29 mouse cellular contexts compared by ENCODE assay signal in the genomic region with DNA sequence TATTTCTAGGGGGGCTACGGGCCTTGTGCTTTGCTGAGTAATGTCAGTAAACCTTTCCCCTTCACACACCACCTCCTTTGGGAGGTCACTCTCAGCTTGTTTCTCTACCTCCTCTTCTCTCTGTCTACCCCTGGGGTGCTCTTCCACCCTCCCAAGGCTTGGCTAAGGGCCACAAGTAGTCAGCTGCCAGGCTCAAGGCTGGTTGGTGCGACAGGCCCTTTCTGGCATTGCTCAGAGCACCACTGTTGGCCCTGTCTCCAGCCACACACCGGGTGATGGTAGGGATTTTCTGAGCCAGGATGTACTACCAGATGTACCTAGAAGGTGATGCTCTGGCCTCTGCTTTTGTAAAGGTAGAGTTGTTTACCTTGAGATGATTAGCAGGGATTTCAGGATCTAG. TPM values are rescaled to one million over a fixed set of nuclear protein-coding genes. Genes with fewer than 3 reads are reported as not detected.
DNase-seq lines count a peak whose midpoint lies in the region; ATAC-seq lines count a peak whose summit lies in the region.
"Had no signal": no experiment of that assay in that cellular context is flagged by ENCODE, and none has a peak within 500 bp of the region (broad histone marks: within the 10 kb centered on the region; RNA-seq: fewer than 3 reads in every experiment).

No protein-coding gene starts in this region.

- H3K27ac ChIP-seq in embryonic facial prominence, embryonic 12.5 days, result no peak overlapping the region
- H3K27ac ChIP-seq in embryonic facial prominence, embryonic 10.5 days (replicated peaks), result no peak overlapping the region
- H3K27ac ChIP-seq in hindbrain, embryonic 10.5 days, result no peak overlapping the region
- H3K27ac ChIP-seq: forebrain, embryonic 15.5 days; hindbrain, postnatal 0 days; limb, embryonic 15.5 days; liver, embryonic 14.5 days; midbrain, embryonic 13.5 days had no signal

- WGBS in embryonic facial prominence, embryonic 12.5 days, result 74% methylated on average over 3 of the region's 3 CpGs
- 89% methylated on average over 3 of the region's 3 CpGs for WGBS in embryonic facial prominence, embryonic 10.5 days
- WGBS in hindbrain, embryonic 10.5 days, result 89% methylated on average over 3 of the region's 3 CpGs

- H3K27me3 ChIP-seq in embryonic facial prominence, embryonic 12.5 days, result no peaks in the 10 kb centered on the region
- H3K27me3 ChIP-seq in embryonic facial prominence, embryonic 10.5 days (replicated peaks; ENCODE audit: low read depth, poor library complexity, severe bottlenecking), result no peaks in the 10 kb centered on the region
- no peaks in the 10 kb centered on the region for H3K27me3 ChIP-seq in hindbrain, embryonic 10.5 days (ENCODE audit: insufficient read depth, poor library complexity, severe bottlenecking)
- H3K27me3 ChIP-seq: forebrain, embryonic 15.5 days; limb, embryonic 15.5 days; midbrain, embryonic 13.5 days had no signal

- intact Hi-C loops in left cerebral cortex, postnatal 4 days (cut with DNase I), result no loop called here
- intact Hi-C loops in left cerebral cortex, postnatal 14 days (cut with DNase I), result no loop called here

- no peaks in the 10 kb centered on the region for H3K36me3 ChIP-seq in embryonic facial prominence, embryonic 12.5 days
- no peaks in the 10 kb centered on the region for H3K36me3 ChIP-seq in embryonic facial prominence, embryonic 10.5 days (replicated peaks)
- no peaks in the 10 kb centered on the region; the same call in 1 of the 2 replicates for H3K36me3 ChIP-seq in hindbrain, embryonic 10.5 days
- H3K36me3 ChIP-seq: forebrain, embryonic 15.5 days; limb, embryonic 15.5 days; midbrain, embryonic 13.5 days had no signal

- no peaks in the 10 kb centered on the region for H3K9me3 ChIP-seq in embryonic facial prominence, embryonic 12.5 days
- no peaks in the 10 kb centered on the region for H3K9me3 ChIP-seq in embryonic facial prominence, embryonic 10.5 days
- H3K9me3 ChIP-seq in hindbrain, embryonic 10.5 days, result no peaks in the 10 kb centered on the region
- H3K9me3 ChIP-seq: forebrain, embryonic 15.5 days; limb, embryonic 15.5 days; midbrain, embryonic 13.5 days had no signal

- 0 out of 2 replicates have a peak, but pooled peaks have one; percentile 28 for ATAC-seq in embryonic facial prominence, embryonic 12.5 days (ENCODE audit: insufficient number of reproducible peaks, insufficient read depth, low FRiP score, low TSS enrichment)
- ATAC-seq: forebrain, embryonic 15.5 days; hindbrain, postnatal 0 days; midbrain, embryonic 13.5 days had no signal

- no peak overlapping the region for H3K4me2 ChIP-seq in embryonic facial prominence, embryonic 12.5 days (replicated peaks)
- H3K4me2 ChIP-seq: forebrain, embryonic 15.5 days; heart, embryonic 11.5 days; limb, embryonic 15.5 days; lung, embryonic 14.5 days; midbrain, embryonic 13.5 days had no signal

- peak; percentile 27 for DNase-seq in adrenal gland, postnatal 10 days
- DNase-seq in adrenal gland, adult 18-20 months (ENCODE audit: low spot score in 2 of 2), result no peak
- DNase-seq in embryonic facial prominence, embryonic 10.5 days (ENCODE audit: low spot score), result no peak
- DNase-seq in left cerebral cortex, postnatal 4 days, result peak; percentile 42
- no peak for DNase-seq in left cerebral cortex, postnatal 14 days (ENCODE audit: low spot score in 2 of 2)
- DNase-seq in cerebellum, adult 8-10 months, result peak; percentile 15
- no peak for DNase-seq in hindbrain, embryonic 10.5 days (ENCODE audit: low spot score)
- DNase-seq: embryo, embryonic 11 days; gastrocnemius, postnatal 10 days; lung, embryonic 14.5 days; lung, postnatal 36 days; retina, postnatal 1 day; right cerebral cortex, postnatal 25 days; spleen, adult 18-20 months; thymus, adult 18-20 months; thymus, postnatal 36 days had no signal

- no peak overlapping the region for H3K4me3 ChIP-seq in embryonic facial prominence, embryonic 12.5 days
- H3K4me3 ChIP-seq in embryonic facial prominence, embryonic 10.5 days, result no peak overlapping the region
- H3K4me3 ChIP-seq in hindbrain, embryonic 10.5 days, result no peak overlapping the region
- H3K4me3 ChIP-seq: forebrain, embryonic 15.5 days; limb, embryonic 15.5 days; megakaryocyte, embryonic 14.5 days; midbrain, embryonic 13.5 days had no signal

- no peak overlapping the region for H3K9ac ChIP-seq in embryonic facial prominence, embryonic 12.5 days
- H3K9ac ChIP-seq: forebrain, embryonic 15.5 days; limb, embryonic 15.5 days; liver, embryonic 14.5 days; lung, embryonic 14.5 days; midbrain, embryonic 13.5 days had no signal

- H3K4me1 ChIP-seq in embryonic facial prominence, embryonic 12.5 days, result peaks cover 11% of the 10 kb centered on the region; the same call in 1 of the 2 replicates
- peaks cover 16% of the 10 kb centered on the region for H3K4me1 ChIP-seq in embryonic facial prominence, embryonic 10.5 days
- 0 out of 2 replicates have a peak, but pooled peaks cover 2% of the 10 kb centered on the region for H3K4me1 ChIP-seq in hindbrain, embryonic 10.5 days (replicated peaks)
- H3K4me1 ChIP-seq: forebrain, embryonic 15.5 days; megakaryocyte, embryonic 14.5 days; midbrain, embryonic 13.5 days had no signal

RNA-seq across cellular contexts. Expression of a gene that starts 21.1 kb away (rescaled TPM):
- 1 to 10 TPM; 3.9 to 4.5 TPM for total RNA-seq in adrenal gland, postnatal 10 days (2021)
- total RNA-seq in adrenal gland, adult 18-20 months (2021), result 1 to 10 TPM; 4.1 to 5.2 TPM
- polyA plus RNA-seq in embryonic facial prominence, embryonic 12.5 days (2016; fragmentation: Nextera tagmentation; extraction: Ambion mirVana), result 15.4 and 15.7 TPM in 2 replicates
- polyA plus RNA-seq in embryonic facial prominence, embryonic 10.5 days (2016; fragmentation: Nextera tagmentation; extraction: Ambion mirVana), result 13.5 and 14.9 TPM in 2 replicates
- 10 to 100 TPM; 40.2 to 49.1 TPM for total RNA-seq in left cerebral cortex, postnatal 4 days (2021)
- 100 to 1,000 TPM in 1 of 2 experiments, 10 to 100 TPM in 1; 99.5 to 102 TPM for total RNA-seq in left cerebral cortex, postnatal 14 days (2021)
- 16.3 and 22.3 TPM in 2 replicates for polyA plus RNA-seq in hindbrain, embryonic 10.5 days (2016; fragmentation: Nextera tagmentation; extraction: Ambion mirVana)
- total RNA-seq: granulocyte monocyte progenitor cell, adult 5-6 weeks had no signal

RNA-seq across cellular contexts. Expression of a gene that starts 35.8 kb away (rescaled TPM):
- not detected for total RNA-seq in adrenal gland, postnatal 10 days (2021)
- total RNA-seq in adrenal gland, adult 18-20 months (2021), result not detected
- not detected in 2 replicates for polyA plus RNA-seq in embryonic facial prominence, embryonic 12.5 days (2016; fragmentation: Nextera tagmentation; extraction: Ambion mirVana)
- polyA plus RNA-seq in embryonic facial prominence, embryonic 10.5 days (2016; fragmentation: Nextera tagmentation; extraction: Ambion mirVana), result not detected in 2 replicates
- not detected for total RNA-seq in left cerebral cortex, postnatal 4 days (2021)
- under 1 TPM; 0.18 to 0.21 TPM for total RNA-seq in left cerebral cortex, postnatal 14 days (2021)
- polyA plus RNA-seq in hindbrain, embryonic 10.5 days (2016; fragmentation: Nextera tagmentation; extraction: Ambion mirVana), result not detected in 2 replicates
- total RNA-seq: gastrocnemius, postnatal 10 days; granulocyte monocyte progenitor cell, adult 5-6 weeks; hindbrain, postnatal 0 days had no signal
- polyA plus RNA-seq: forebrain, embryonic 15.5 days; heart, embryonic 11.5 days; heart, postnatal 0 days; hindbrain, embryonic 11.5 days; hindbrain, postnatal 0 days; intestine, postnatal 0 days; limb, embryonic 15.5 days; liver, embryonic 14.5 days; lung, embryonic 14.5 days; midbrain, embryonic 13.5 days; neural tube, embryonic 11.5 days had no signal

Comparison
In these comparisons a context has a peak if more than half of its experiments do, and no peak if none do; other contexts are left out.
1. DNase-seq: peak in adrenal gland, postnatal 10 days (single experiment), left cerebral cortex, postnatal 4 days (single experiment) and cerebellum, adult 8-10 months (single experiment); none in adrenal gland, adult 18-20 months (0 of 2), embryonic facial prominence, embryonic 10.5 days (single experiment), left cerebral cortex, postnatal 14 days (0 of 2) and hindbrain, embryonic 10.5 days (single experiment).
2. RNA of a gene that starts 21.1 kb away (total RNA-seq): 99.5 to 102 TPM in left cerebral cortex, postnatal 14 days and 40.2 to 49.1 TPM in left cerebral cortex, postnatal 4 days; 4.1 to 5.2 TPM in adrenal gland, adult 18-20 months and 3.9 to 4.5 TPM in adrenal gland, postnatal 10 days; every median in the first group is over 4 times any median in the second.